Mouse (Mus musculus) stomach, postnatal 0 days (tissue): ENCODE data around the gene Dhx38.

Source experiments
- CTCF ChIP-seq: IDR thresholded peaks from 2 replicates; pipeline ENCODE4 v1.5.1; 2016; ENCODE audit warnings: antibody characterized with exemption, low read depth, mild to moderate bottlenecking, moderate library complexity
- EP300 ChIP-seq: optimal IDR thresholded peaks from 2 replicates; pipeline ENCODE3; 2016; ENCODE audit warnings: antibody characterized with exemption

- TF ChIP-seq CTCF: no peak
- TF ChIP-seq EP300: no peak
Observed at GRCm38 (mm10) chr8:109542165-109542564, 23.5 kb downstream of the Dhx38 start.
